Mouse (Mus musculus): Measurements from ENCODE around the gene Rab11fip5.
A peak's percentile ranks its signal among the peaks of the same experiment; 100 is the strongest.

The Rab11fip5 gene

GRCm38 (mm10) chr6:85350157-85350556 is 24.3 kb downstream of the Rab11fip5 start:
- peak; percentile 35 for DNase-seq (ENCODE audit: extremely low read depth, insufficient read length, low spot score)

GRCm38 (mm10) chr6:85349246-85349645 is 25.2 kb downstream of the Rab11fip5 start:
- peak; percentile 87 for DNase-seq (ENCODE audit: extremely low read depth, insufficient read length, low spot score)

- no peak for DNase-seq (ENCODE audit: extremely low read depth, insufficient read length, low spot score)
Observed at GRCm38 (mm10) chr6:85348133-85348532, 26.3 kb downstream of the Rab11fip5 start.

- peak; percentile 31 for DNase-seq (ENCODE audit: extremely low read depth, insufficient read length, low spot score)
Observed at GRCm38 (mm10) chr6:85346028-85346634, 28.3 kb downstream of the Rab11fip5 start.

GRCm38 (mm10) chr6:85344929-85345328 is 29.5 kb downstream of the Rab11fip5 start:
- no peak for DNase-seq (ENCODE audit: extremely low read depth, insufficient read length, low spot score)

- DNase-seq (ENCODE audit: extremely low read depth, insufficient read length, low spot score): no peak
Observed at GRCm38 (mm10) chr6:85343027-85343426, 31.4 kb downstream of the Rab11fip5 start.

GRCm38 (mm10) chr6:85341814-85342501 is 32.5 kb downstream of the Rab11fip5 start:
- DNase-seq (ENCODE audit: extremely low read depth, insufficient read length, low spot score): no peak

GRCm38 (mm10) chr6:85340184-85340583 is 34.2 kb downstream of the Rab11fip5 start:
- no peak for DNase-seq (ENCODE audit: extremely low read depth, insufficient read length, low spot score)

- peak; percentile 33 for DNase-seq (ENCODE audit: extremely low read depth, insufficient read length, low spot score)
Observed at GRCm38 (mm10) chr6:85339273-85339901, 35.0 kb downstream of the Rab11fip5 start.

- no peak for DNase-seq (ENCODE audit: extremely low read depth, insufficient read length, low spot score)
Observed at GRCm38 (mm10) chr6:85336944-85337343, 37.5 kb downstream of the Rab11fip5 start.

GRCm38 (mm10) chr6:85335352-85335751 is 39.1 kb downstream of the Rab11fip5 start:
- DNase-seq (ENCODE audit: extremely low read depth, insufficient read length, low spot score): no peak

GRCm38 (mm10) chr6:85334851-85335250 is 39.6 kb downstream of the Rab11fip5 start:
- DNase-seq (ENCODE audit: extremely low read depth, insufficient read length, low spot score): no peak

- DNase-seq (ENCODE audit: extremely low read depth, insufficient read length, low spot score): no peak
Observed at GRCm38 (mm10) chr6:85334251-85334650, 40.2 kb downstream of the Rab11fip5 start.

- no peak for DNase-seq (ENCODE audit: extremely low read depth, insufficient read length, low spot score)
Observed at GRCm38 (mm10) chr6:85333732-85334131, 40.7 kb downstream of the Rab11fip5 start.

GRCm38 (mm10) chr6:85333000-85333669 is 41.3 kb downstream of the Rab11fip5 start, which contains the start of gene Sfxn5:
TSS of gene Sfxn5 (minus strand) at chr6:85333422.
- DNase-seq (ENCODE audit: extremely low read depth, insufficient read length, low spot score): peak; percentile 93

GRCm38 (mm10) chr6:85332351-85332999 is 42.0 kb downstream of the Rab11fip5 start:
- no peak for DNase-seq (ENCODE audit: extremely low read depth, insufficient read length, low spot score)

- DNase-seq (ENCODE audit: extremely low read depth, insufficient read length, low spot score): no peak
Observed at GRCm38 (mm10) chr6:85331736-85332135, 42.7 kb downstream of the Rab11fip5 start.

- no peak for DNase-seq (ENCODE audit: extremely low read depth, insufficient read length, low spot score)
Observed at GRCm38 (mm10) chr6:85331221-85331735, 43.2 kb downstream of the Rab11fip5 start.

GRCm38 (mm10) chr6:85329666-85330185 is 44.7 kb downstream of the Rab11fip5 start:
- no peak for DNase-seq (ENCODE audit: extremely low read depth, insufficient read length, low spot score)

GRCm38 (mm10) chr6:85326564-85326963 is 47.9 kb downstream of the Rab11fip5 start:
- DNase-seq (ENCODE audit: extremely low read depth, insufficient read length, low spot score): no peak

Measured in 3134 (cell line).